Mouse (Mus musculus): ENCODE results near the gene Tars2. TPM values are rescaled to one million over a fixed set of nuclear protein-coding genes. Genes with fewer than 3 reads are reported as not detected.

Tars2 gene
- polyA plus RNA-seq, 1 experiment, result 29.3 TPM

- 85% methylated on average over 4 of the region's 4 CpGs for WGBS
- H3K27ac ChIP-seq (ENCODE audit: insufficient read depth, low read depth, low read length), result no peak overlapping the region
- no peak for TF ChIP-seq POLR2A (IDR thresholded peaks at IDR 0.05; ENCODE audit: low read depth, low read length)
- TF ChIP-seq CTCF (conservative IDR thresholded peaks at IDR 0.05; ENCODE audit: insufficient read depth, insufficient read length, low read depth, low read length), result no peak
- no peak overlapping the region for H3K4me3 ChIP-seq (ENCODE audit: insufficient read depth, low read depth, low read length)
- H3K27me3 ChIP-seq (replicated peaks; ENCODE audit: control insufficient read depth, insufficient read depth, low read length), result no peaks in the 10 kb centered on the region
- no peaks in the 10 kb centered on the region for H3K4me1 ChIP-seq (ENCODE audit: control insufficient read depth, insufficient read depth, low read length)
- peaks cover 15% of the 10 kb centered on the region for H3K36me3 ChIP-seq (ENCODE audit: control insufficient read depth, insufficient read depth, low read length)
- DNase-seq, result no peak
Measured at GRCm38 (mm10) chr3:95785501-95785900, 25.5 kb upstream of the Tars2 start.

- H3K36me3 ChIP-seq (ENCODE audit: control insufficient read depth, insufficient read depth, low read length), result peaks cover 1% of the 10 kb centered on the region
Measured at GRCm38 (mm10) chr3:95771985-95772384, 12.0 kb upstream of the Tars2 start.

GRCm38 (mm10) chr3:95765534-95765933 is 5.5 kb upstream of the Tars2 start:
- Histone ChIP-seq H3K4me1 (ENCODE audit: control insufficient read depth, insufficient read depth, low read length) (no peaks in the 10 kb centered on the region), H3K27ac (ENCODE audit: insufficient read depth, low read depth, low read length) (no peak overlapping the region), H3K36me3 (ENCODE audit: control insufficient read depth, insufficient read depth, low read length) (peaks cover 12% of the 10 kb centered on the region), H3K27me3 (replicated peaks; ENCODE audit: control insufficient read depth, insufficient read depth, low read length) (no peaks in the 10 kb centered on the region), H3K4me3 (ENCODE audit: insufficient read depth, low read depth, low read length) (no peak overlapping the region)
- WGBS, result 90% methylated on average over 10 of the region's 10 CpGs
- no peak for TF ChIP-seq CTCF (conservative IDR thresholded peaks at IDR 0.05; ENCODE audit: insufficient read depth, insufficient read length, low read depth, low read length)
- no peak for TF ChIP-seq POLR2A (IDR thresholded peaks at IDR 0.05; ENCODE audit: low read depth, low read length)
- no peak for DNase-seq

More at GRCm38 (mm10) chr3:95771985-95772384, 12.0 kb upstream of the Tars2 start:
- H3K4me3 ChIP-seq (ENCODE audit: insufficient read depth, low read depth, low read length), result no peak overlapping the region
- H3K27ac ChIP-seq (ENCODE audit: insufficient read depth, low read depth, low read length), result no peak overlapping the region
- TF ChIP-seq CTCF (conservative IDR thresholded peaks at IDR 0.05; ENCODE audit: insufficient read depth, insufficient read length, low read depth, low read length) (peak; percentile 49), POLR2A (IDR thresholded peaks at IDR 0.05; ENCODE audit: low read depth, low read length) (no peak)
- no peaks in the 10 kb centered on the region for H3K4me1 ChIP-seq (ENCODE audit: control insufficient read depth, insufficient read depth, low read length)
- DNase-seq, result peak; percentile 45
- H3K27me3 ChIP-seq (replicated peaks; ENCODE audit: control insufficient read depth, insufficient read depth, low read length), result no peaks in the 10 kb centered on the region

GRCm38 (mm10) chr3:95763811-95764210 is 3.8 kb upstream of the Tars2 start:
- Histone ChIP-seq H3K36me3 (ENCODE audit: control insufficient read depth, insufficient read depth, low read length) (peaks cover 11% of the 10 kb centered on the region), H3K27me3 (replicated peaks; ENCODE audit: control insufficient read depth, insufficient read depth, low read length) (no peaks in the 10 kb centered on the region), H3K27ac (ENCODE audit: insufficient read depth, low read depth, low read length) (no peak overlapping the region), H3K4me1 (ENCODE audit: control insufficient read depth, insufficient read depth, low read length) (no peaks in the 10 kb centered on the region), H3K4me3 (ENCODE audit: insufficient read depth, low read depth, low read length) (no peak overlapping the region)
- WGBS, result 87% methylated on average over 10 of the region's 10 CpGs
- no peak for DNase-seq
- TF ChIP-seq POLR2A (IDR thresholded peaks at IDR 0.05; ENCODE audit: low read depth, low read length), result no peak
- no peak for TF ChIP-seq CTCF (conservative IDR thresholded peaks at IDR 0.05; ENCODE audit: insufficient read depth, insufficient read length, low read depth, low read length)

GRCm38 (mm10) chr3:95762961-95763360 is 3.0 kb upstream of the Tars2 start:
- TF ChIP-seq POLR2A (IDR thresholded peaks at IDR 0.05; ENCODE audit: low read depth, low read length) (no peak), CTCF (conservative IDR thresholded peaks at IDR 0.05; ENCODE audit: insufficient read depth, insufficient read length, low read depth, low read length) (0 out of 2 replicates have a peak, but pooled peaks have one; percentile 1)
- H3K4me3 ChIP-seq (ENCODE audit: insufficient read depth, low read depth, low read length), result no peak overlapping the region
- WGBS, result 70% methylated on average over 6 of the region's 6 CpGs

GRCm38 (mm10) chr3:95761771-95762170 is 1.8 kb upstream of the Tars2 start:
- Histone ChIP-seq H3K4me1 (ENCODE audit: control insufficient read depth, insufficient read depth, low read length) (no peaks in the 10 kb centered on the region), H3K27ac (ENCODE audit: insufficient read depth, low read depth, low read length) (no peak overlapping the region), H3K36me3 (ENCODE audit: control insufficient read depth, insufficient read depth, low read length) (peaks cover 11% of the 10 kb centered on the region), H3K4me3 (ENCODE audit: insufficient read depth, low read depth, low read length) (no peak overlapping the region), H3K27me3 (replicated peaks; ENCODE audit: control insufficient read depth, insufficient read depth, low read length) (no peaks in the 10 kb centered on the region)
- DNase-seq, result no peak
- WGBS, result 79% methylated on average over 4 of the region's 4 CpGs
- no peak for TF ChIP-seq CTCF (conservative IDR thresholded peaks at IDR 0.05; ENCODE audit: insufficient read depth, insufficient read length, low read depth, low read length)
- no peak for TF ChIP-seq POLR2A (IDR thresholded peaks at IDR 0.05; ENCODE audit: low read depth, low read length)

More at GRCm38 (mm10) chr3:95762961-95763360, 3.0 kb upstream of the Tars2 start:
- Histone ChIP-seq H3K36me3 (ENCODE audit: control insufficient read depth, insufficient read depth, low read length) (peaks cover 11% of the 10 kb centered on the region), H3K4me1 (ENCODE audit: control insufficient read depth, insufficient read depth, low read length) (no peaks in the 10 kb centered on the region), H3K27me3 (replicated peaks; ENCODE audit: control insufficient read depth, insufficient read depth, low read length) (no peaks in the 10 kb centered on the region), H3K27ac (ENCODE audit: insufficient read depth, low read depth, low read length) (no peak overlapping the region)
- DNase-seq, result no peak

GRCm38 (mm10) chr3:95760656-95761055 is 650 bp upstream of the Tars2 start:
- no peaks in the 10 kb centered on the region for H3K27me3 ChIP-seq (replicated peaks; ENCODE audit: control insufficient read depth, insufficient read depth, low read length)
- no peak overlapping the region for H3K27ac ChIP-seq (ENCODE audit: insufficient read depth, low read depth, low read length)
- DNase-seq, result no peak
- no peak overlapping the region for H3K4me3 ChIP-seq (ENCODE audit: insufficient read depth, low read depth, low read length)
- TF ChIP-seq CTCF (conservative IDR thresholded peaks at IDR 0.05; ENCODE audit: insufficient read depth, insufficient read length, low read depth, low read length) (no peak), POLR2A (IDR thresholded peaks at IDR 0.05; ENCODE audit: low read depth, low read length) (no peak)
- peaks cover 11% of the 10 kb centered on the region for H3K36me3 ChIP-seq (ENCODE audit: control insufficient read depth, insufficient read depth, low read length)
- no peaks in the 10 kb centered on the region for H3K4me1 ChIP-seq (ENCODE audit: control insufficient read depth, insufficient read depth, low read length)

Measured in kidney, adult 2 months (tissue).